Mouse (Mus musculus) induced T-regulatory cell, adult 2 months (primary cell): ENCODE measurements around the gene B430218F22Rik.
"Not testable (repeated sequence)": the region's sequence is repeated elsewhere in the genome, so short reads cannot be mapped to it uniquely, and the experiment has no call there.

Source experiments
- DNase-seq: peaks from one replicate; pipeline ENCODE4 v3.0.0-alpha.2; 2012; ENCODE audit warnings: low read depth

B430218F22Rik gene

DNA sequence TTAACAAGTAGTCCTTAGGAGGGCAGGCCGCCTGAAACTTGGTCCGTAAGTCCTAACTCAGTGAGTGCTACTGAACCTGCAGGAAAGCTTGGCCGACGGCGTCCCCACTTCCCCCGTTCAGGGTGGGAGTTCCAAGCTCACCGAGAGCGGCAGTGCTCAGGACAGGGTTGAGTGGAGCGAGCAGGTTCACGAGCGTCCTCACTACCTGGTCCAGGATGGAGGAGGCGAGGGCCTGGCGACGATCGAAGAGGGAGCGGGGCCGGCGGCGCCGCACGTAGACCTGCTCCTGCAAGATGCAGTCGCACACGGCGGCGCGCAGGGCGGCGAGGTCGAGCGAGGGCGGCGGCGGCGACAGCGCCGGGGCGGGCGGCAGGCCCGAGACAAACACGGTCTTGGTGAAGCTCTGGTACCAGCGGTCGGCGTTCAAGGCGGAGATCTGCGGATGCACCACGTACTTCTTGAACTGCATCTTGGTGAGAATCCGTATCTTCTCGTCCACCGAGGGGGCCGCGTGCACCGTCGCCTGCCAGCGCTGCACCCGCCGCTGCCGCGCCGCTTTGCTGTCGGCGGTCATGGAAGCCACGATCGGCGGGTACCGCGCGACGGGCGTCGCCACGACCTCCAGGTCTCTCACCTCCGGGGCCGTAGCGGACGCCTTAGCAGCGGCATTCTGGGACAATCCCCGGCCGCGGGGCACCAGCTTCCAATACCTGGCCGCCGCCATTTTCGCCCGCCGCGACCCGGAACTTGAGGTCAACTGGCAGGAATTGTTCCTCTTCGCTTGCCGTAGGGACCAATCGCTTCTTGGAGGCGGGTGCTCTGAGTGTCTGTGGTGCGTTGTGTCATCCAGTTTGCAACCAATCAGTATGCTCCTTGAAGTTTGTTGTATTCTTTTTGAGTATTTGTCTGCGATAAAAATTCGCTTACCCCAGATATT, at the start of gene B430218F22Rik, which contains the start of gene Mrps30:
Gene B430218F22Rik (plus strand): TSS at position 120 of the 937 bp plus-strand sequence.
Gene Mrps30 (minus strand): TSS at position 742 of the 937 bp plus-strand sequence.
- peak; percentile 98 for DNase-seq

DNA sequence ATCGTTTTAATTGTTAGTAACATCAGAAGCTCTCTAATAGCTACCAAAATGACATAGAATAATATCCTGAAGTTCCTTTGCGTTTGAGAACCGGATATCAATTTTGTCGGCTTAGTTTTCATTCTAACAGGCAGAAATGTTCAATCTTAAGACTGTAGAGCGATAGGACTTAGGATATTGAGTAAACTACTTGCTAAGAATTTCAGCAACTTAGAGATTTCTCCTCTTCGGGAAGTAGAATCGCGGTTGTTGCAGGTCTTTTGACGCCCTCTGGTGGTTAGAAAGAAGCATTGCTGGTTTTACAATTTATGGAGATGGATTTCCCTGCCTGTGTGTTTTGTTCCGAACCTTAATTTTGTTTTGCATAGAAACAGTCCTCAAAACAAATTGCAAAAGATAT, 36.2 kb upstream of the B430218F22Rik start:
- peak; percentile 44 for DNase-seq

DNA sequence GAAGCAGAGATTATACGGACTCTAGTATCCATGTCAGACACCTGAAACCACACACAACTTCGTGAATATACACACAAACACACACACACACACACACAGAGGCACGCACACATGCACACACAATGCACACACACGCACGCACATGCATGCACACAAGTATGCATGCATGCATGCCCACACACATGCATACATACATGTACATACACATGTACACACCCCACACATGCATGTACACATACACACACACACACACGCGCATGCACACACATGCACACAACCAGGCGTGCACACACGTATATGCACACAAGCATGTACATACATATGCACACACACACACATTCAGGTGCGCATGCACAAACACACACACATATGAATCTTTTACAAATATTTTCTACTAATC, 35.6 kb upstream of the B430218F22Rik start:
- no peak for DNase-seq

DNA sequence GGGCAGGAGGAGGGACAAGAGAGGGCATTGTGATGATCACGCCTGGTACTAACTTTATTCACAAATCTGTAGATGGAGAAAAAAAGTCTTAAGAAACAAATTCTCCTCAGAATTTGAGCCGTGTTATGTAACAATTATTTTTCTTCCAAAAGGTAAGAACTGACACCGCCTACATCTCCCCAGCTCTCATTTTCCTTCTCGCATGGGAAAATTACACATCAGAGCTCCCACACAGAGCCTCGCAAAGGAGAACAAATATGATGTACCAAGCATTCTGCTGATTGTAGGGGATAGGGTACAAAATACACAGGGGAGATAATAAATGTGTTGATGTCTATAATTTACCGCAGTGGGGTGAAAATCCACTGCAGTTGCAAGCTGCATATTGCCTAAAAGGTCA, 23.1 kb upstream of the B430218F22Rik start:
- DNase-seq: no peak

DNA sequence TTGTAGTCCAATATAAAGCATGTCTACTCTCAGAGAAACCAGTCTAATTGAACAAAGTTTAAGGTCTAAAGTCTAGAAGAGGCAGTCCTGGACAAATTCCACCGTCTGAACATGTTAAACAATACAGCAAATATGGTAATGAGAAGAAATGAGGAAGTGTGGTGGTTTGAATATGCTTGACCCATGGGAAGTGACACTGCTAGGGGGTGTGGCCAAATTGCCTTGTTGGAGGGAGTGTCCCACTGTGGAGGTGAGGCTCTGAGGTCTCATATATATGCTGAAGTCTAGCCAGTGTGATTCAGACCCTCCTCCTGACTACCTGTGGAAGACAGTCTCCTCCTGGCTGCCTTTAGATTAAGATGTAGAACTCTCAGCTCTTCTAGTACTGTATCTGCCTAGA, 20.7 kb upstream of the B430218F22Rik start:
- no peak for DNase-seq

DNA sequence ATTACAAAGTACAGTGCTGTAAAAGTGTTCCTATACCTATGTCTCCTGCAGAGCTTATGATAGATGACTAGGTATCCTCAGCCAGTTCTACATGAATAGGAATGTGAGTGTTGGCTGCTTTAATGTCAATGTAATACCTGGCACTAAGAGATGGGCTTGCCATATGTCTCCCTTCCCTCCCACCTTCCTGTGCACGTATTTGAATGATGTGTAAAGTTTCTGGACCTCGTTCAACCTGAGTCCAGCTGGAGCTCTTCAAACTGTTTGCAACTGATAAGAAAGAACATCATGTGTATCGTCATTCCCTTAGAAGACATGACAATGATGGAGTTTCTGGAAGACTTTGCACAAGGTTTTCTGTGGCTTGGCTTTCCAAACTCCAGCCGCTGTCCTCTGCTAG, 13.6 kb upstream of the B430218F22Rik start:
- DNase-seq: no peak

DNA sequence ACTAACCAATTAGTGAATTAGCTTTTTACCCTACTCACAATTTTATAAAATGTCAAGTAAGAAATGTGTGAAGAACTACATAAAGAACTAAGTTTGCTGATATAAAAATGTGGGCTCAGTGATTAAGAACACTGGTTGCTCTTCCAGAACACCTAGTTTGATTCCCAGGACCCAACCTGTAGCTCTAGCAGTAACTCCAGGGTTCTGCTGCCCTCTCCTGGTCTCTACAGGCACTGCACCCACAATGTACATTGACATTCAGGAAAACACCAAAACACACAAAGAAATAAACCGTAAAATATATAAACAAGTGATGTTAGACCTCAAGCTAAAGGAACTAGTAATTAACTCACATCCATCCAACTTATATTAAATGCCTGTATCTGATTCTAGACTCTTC, 7.3 kb upstream of the B430218F22Rik start:
- peak; percentile 78 for DNase-seq

DNA sequence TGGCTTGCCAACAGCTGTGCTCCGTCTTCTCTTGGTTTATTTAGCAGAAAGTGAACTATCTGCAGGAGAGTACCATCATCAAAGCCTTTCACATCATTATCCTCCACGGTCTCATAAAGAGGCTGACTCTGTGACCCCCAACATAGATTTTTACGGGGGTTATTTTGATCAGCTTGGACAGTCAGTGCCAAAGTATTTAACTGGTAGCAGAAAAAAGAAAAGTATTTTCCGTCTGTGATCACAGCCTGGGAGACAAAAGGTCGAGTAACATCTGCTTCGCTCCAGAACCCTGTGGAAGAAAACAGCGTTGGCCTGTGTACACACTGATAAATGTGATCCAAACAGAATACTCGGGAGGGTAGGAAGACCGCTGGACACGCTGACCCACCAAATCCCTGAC, 6.0 kb upstream of the B430218F22Rik start:
- DNase-seq: no peak

DNA sequence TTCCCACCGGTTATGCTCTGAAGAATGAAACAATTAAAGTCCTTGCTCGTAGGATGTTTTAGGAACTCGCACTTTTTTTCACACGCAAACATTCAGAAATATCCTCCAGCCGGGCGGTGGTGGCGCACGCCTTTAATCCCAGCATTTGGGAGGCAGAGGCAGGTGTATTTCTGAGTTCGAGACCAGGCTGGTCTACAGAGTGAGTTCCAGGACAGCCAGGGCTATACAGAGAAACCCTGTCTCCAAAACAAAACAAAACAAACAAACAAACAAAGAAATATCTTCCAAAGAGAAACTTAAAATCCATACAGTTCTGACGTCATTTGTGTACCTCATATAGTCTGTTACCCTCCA, 995 bp downstream of the B430218F22Rik start:
- not testable (repeated sequence) for DNase-seq

DNA sequence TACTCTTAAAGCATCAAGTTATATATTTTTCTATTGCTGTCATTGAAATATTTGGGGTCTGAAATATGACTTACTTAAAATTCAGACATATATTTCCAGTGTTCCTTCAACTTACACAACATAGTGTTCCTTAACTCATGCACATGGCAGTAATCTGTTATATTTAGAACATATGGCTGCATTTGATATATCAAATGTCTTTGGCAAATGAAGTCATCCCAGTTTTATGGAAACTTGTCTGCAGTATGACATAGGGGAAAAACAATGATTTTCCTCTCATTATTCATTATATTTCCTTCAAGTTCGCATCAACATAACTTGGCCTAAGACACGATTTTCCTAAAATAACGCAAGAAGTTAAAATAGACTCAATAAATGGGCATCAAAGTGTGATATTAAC, 9.4 kb downstream of the B430218F22Rik start:
- no peak for DNase-seq

DNA sequence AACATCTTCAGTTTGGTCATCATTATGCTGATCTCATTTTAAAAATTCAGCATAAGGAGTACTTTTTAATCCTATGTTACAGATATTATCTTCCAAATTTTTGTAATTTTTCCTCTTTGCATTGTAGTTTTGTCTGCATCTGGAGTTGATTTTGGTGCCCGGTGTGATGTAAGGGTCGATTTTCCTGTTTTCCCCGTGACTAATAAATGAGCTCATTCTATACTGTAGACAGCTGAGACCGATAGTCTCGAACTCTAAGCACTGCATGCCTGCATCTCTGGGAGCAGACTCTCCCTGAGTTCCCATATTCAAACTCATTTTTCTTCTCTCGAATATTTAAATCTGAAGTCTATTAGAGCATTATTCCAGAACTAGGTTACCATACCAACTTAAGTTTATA, 13.9 kb downstream of the B430218F22Rik start:
- DNase-seq: no peak

DNA sequence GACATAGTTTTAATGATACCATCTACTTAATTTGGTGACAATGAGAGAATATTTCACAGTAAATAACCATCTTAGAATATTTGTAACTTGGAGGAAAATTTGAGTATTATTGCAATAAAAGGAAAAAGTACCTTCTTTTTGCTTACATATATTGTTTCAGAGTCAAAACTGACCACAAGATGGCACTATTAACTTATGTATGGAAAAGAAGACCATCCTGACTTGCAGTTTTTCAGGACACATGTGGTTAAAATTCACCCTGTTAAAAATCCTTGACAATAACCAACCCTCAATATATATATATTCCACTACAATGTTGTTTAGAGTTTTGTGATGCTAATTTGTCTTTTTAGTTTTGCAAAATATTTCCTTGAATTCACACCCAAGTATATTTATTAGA, 17.1 kb downstream of the B430218F22Rik start:
- DNase-seq: peak; percentile 58

DNA sequence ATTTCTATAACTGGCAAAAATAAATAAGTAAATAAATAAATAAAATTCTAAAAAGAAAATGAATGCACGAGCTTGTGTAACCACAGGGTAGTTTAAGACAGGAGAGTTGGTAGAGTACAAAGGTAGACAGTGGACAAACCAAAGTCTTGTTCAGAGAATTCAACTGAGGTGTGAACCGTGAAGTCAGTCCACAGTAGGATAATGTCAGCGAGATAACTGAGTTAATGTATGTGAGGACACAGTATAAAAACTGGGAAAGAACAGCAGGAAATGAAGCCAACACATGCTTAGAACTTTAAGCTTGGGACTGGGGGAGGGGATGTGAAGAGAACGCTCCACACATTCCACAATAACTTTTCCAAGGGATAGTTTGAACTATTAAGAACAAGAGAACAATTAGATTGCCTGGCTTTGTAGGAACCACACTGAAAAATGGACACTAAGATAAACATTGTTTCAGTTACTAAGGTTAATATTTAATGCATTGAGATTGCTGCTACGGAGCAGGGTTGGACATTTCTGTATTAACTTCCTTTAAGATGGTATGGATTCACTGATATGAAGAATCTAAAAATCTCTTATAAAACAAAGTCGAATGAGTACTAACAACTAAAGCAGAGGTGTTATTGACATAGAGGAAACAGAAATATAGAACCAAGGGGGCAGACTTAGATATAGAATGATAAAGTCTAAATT, 25.0 kb downstream of the B430218F22Rik start:
- no peak for DNase-seq

DNA sequence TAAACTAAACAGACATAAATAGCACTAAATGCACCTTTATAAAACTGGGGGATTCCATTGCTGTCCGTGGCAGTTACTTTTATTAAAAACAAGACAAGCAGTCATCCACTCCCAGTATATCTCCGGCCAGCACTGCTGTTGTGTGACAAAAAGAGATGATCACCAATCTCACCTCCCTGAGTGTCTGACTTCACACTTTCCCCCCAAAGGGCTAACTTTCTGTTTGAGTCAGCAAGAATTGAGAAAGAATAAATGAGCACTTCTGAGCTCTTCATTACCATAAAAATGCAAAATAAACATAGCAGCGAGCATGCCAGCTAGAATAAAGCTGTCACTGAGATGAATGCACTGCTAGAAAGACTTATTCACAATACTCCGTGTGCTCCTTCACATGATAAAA, 31.7 kb downstream of the B430218F22Rik start:
- DNase-seq: no peak

DNA sequence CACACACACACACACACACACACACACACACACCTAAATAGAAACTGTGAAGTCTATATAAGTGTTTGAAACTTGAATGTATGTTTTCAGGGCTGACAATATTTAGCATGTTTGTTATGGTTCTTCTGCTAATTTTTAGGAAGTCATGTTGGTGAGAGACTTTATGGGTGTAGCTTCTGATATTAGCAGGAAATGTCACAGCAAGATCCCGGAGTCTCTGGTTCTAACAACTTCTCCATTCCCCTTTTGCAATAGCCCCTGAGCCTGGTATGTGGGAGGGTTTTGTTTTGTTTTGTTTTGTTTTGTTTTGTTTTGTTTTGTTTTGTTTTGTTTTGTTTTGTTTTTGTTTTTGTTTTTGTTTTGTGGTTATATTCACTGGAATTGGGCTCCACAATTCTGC, 34.0 kb downstream of the B430218F22Rik start:
- DNase-seq: no peak

DNA sequence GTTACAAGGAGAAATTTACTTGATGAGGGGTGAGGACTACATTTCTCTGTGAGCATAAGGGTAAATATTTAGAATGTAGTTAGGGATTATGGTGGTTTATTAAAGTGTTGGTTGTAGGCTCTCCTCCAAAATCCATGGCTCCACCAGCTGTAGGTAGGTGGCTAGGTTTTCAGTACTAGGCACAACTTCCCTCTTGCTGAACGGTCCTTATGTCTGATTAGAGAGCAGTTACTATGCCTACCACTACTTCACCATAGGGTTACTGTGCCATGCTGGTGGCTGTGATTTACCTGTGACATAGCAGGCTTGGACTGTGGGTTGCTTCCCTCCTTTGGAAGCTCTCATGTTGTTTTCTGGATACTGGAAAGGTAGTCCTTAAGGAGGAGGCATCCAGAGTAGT, 34.4 kb downstream of the B430218F22Rik start:
- DNase-seq: no peak
